Mouse (Mus musculus) thymus, postnatal 4 days (tissue): Measurements from ENCODE around the gene Mid1.
"Not testable (repeated sequence)": the region's sequence is repeated elsewhere in the genome, so short reads cannot be mapped to it uniquely, and the experiment has no call there.

Source experiments
- DNase-seq: peaks from one replicate; pipeline ENCODE4 v3.0.0; 2021

Mid1 gene

DNA sequence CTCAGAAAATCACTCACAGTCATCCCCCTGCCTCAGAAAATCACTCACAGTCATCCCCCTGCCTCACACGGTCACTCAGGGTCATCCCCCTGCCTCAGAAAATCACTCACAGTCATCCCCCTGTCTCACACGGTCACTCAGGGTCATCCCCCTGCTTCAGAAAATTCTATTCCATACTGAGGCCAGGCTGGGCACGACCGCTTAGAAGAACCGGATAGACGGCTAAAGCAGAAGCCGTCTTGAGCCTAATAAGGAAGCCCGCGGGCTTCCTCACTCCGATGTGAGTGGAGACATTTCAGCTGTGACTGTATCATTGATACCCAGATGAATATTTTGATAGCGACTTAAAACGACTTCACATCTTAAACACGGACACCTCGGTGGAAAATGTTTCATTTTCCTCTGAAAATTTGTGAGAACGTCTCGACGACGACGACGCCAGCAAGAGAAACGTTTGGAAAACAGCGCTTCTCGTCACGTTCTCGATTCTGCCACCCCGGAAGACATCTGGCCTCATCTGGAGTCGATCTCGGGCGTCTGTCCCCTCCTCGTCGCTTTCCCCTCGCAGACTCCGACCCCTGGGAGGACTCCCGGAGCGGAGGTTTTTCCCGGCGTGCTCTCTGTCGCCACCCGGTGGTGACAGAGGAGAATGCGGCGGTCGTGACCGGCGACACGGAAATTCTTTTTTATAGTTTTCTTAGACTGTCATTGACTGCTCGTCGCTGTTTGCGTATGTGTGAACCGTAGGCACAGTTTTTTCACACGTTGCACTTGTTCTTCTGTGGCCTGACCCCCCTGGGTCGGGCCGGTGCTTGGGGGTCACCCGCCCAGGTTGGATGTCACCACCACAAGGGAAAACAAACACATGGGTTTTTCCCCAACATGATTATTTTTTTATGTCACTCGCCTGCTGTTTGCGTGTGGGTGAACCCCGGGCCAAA is 305.0 kb downstream of the Mid1 start:
- DNase-seq, result peak; percentile 89

DNA sequence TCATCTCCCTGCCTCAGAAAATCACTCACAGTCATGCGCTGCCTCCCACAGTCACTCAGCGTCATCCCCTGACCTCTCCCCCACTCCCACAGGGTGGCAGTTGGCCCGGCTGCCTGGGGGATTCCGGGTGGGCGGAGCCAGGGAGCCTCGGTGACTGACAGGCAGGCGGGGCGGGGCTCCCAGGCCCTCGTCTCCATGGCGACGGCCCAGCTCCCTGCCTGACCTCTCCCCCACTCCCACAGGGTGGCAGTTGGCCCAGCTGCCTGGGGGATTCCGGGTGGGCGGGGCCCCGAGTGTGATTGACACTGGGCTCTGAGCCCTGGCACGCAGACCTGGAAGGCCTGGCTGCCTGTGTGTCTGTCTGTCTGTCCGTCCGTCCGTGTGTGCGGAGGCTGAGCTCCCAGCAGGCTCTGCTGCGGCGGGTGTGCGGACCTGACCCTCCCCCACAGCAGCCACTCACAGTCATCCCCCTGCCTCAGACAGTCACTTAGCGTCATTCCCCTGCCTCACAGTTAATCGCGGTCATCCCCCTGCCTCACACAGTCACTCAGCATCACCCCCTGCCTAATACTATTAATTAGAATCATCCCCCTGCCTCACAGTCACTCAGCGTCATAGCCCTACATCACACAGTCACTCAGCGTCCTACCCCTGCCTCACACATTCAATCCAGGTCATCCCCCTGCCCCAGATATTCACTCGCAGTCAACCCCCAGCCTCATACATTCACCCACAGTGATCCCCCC is 306.3 kb downstream of the Mid1 start:
- DNase-seq, result peak; percentile 100

DNA sequence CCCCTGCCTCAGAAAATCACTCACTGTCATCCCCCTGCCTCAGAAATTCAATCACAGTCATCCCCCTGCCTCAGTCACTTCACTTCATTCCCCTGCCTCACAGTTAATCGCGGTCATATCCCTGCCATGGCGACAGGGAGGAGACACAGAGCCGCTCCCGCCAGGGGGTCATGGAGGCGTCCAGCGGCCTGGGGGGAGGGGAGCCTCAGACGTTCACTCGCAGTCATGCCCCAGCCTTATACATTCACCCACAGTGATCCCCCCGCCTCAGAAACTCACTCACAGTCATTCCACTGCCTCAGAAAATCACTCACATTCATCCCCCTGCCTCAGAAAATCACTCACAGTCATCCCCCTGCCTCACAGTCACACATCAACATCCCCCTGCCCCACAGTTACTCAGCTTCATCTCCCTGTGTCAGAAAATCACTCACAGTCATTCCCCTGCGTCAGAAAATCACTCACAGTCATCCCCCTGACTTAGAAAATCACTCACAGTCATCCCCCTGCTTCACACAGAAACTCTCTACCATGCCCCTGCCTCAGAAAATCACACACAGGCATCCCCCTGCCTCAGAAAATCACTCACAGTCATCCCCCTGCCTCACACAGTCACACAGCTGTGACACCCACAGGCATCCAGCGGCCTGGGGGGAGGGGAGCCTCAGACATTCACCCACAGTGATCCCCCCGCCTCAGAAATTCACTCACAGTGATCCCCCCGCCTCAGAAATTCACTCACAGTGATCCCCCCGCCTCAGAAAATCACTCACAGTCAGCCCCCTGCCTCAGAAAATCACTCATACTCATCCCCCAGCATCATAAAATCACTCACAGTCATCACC is 307.3 kb downstream of the Mid1 start:
- DNase-seq, result peak; percentile 58

DNA sequence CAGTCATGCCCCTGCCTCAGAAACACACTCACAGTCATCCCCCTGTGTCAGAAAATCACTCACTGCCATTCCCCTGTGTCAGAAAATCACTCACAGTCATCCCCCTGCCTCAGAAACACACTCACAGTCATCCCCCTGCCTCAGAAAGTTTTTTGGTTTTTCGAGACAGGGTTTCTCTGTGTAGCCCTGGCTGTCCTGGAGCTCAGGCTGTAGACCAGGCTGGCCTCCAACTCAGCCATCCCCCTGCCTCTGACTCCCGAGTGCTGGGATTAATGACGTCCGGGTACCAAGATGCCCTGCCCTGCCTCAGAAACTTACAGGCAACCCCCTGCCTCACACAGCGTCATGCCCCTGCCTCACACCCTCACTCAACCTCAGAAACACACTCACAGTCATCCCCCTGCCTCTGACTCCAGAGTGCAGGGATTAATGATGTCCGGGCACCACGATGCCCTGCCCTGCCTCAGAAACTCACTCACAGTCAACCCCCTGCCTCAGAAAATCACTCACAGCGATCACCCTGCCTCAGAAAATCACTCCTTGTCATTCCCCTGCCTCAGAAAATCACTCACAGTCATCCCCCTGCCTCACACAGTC is 308.1 kb downstream of the Mid1 start:
- peak; percentile 50 for DNase-seq

DNA sequence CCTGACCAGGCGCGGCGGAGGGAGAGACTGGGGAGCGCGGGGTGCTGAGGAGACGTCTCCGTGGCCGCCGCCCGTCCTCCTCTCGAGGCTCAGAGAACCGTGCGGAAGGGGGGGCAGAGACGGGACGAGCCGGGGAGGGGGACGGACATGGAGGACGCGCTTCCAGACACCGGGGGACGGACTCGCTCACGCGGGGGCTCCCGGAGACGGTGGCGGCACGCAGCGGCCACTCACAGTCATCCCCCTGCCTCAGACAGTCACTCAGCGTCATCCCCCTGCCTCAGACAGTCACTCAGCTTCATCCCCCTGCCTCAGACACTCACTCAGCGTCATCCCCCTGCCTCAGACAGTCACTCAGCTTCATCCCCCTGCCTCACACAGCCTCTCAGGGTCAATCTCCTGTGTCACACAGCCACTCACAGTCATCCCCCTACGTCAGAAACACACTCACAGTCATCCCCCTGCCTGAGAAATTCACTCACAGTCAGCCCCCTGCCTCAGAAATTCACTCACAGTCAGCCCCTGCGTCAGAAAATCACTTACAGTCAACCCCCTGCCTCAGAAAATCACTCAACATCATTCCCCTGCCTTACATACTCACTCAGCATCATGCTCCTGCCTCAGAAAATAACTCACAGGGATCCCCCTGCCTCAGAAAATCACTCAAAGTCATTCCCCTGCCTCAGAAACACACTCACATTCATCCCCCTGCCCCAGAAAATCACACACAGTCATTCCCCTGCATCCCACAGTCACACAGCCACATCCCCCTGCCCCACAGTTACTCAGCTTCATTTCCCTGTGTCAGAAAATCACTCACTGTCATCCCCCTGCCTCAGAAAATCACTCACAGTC is 309.2 kb downstream of the Mid1 start:
- DNase-seq, result peak; percentile 80

DNA sequence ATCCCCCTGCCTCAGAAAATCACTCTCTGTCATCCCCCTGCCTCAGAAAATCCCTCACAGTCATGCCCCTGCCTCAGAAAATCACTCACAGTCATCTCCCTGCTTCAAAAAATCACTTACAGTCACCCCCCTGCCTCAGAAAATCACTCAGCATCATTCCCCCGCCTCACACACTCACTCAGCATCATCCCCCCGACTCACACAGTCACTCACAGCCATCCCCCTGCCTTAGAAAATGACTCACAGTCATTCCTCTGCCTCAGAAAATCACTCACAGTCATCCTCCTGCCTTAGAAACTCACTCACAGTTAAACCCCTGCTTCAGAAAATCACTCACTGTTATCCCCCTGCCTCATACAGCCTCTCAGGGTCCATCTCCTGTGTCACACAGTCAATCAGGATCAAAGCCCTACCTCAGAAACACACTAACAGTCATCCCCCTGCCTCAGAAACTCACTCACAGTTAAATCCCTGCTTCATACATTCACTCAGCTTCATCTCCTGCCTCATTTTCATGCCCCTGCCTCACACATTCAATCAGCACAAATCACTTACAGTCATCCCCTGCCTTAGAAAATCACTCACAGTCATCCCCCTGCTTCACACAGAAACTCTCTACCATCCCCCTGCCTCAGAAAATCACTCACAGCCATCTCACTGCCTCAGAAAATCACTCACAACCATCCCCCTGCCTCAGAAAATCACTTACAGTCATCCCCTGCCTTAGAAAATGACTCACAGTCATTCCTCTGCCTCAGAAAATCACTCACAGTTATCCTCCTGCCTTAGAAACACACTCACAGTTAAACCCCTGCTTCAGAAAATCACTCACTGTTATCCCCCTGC is 310.1 kb downstream of the Mid1 start:
- peak; percentile 17 for DNase-seq

DNA sequence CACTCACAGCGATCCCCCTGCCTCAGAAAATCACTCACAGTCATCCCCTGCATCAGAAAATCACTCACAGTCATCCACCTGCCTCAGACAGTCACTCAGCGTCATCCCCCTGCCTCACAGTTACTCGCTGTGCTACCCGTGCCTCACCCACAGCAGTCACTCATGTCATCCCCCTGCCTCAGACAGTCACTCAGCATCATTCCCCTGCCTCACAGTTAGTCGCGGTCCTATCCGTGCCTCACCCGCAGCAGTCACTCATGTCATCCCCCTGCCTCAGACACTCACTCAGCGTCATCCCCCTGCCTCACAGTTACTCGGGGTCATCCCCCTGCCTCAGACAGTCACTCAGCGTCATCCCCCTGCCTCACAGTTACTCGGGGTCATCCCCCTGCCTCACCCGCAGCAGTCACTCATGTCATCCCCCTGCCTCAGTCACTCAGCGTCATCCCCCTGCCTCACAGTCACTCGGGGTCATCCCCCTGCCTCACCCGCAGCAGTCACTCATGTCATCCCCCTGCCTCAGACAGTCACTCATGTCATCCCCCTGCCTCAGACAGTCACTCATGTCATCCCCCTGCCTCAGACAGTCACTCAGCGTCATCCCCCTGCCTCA is 311.0 kb downstream of the Mid1 start:
- DNase-seq, result peak; percentile 29

DNA sequence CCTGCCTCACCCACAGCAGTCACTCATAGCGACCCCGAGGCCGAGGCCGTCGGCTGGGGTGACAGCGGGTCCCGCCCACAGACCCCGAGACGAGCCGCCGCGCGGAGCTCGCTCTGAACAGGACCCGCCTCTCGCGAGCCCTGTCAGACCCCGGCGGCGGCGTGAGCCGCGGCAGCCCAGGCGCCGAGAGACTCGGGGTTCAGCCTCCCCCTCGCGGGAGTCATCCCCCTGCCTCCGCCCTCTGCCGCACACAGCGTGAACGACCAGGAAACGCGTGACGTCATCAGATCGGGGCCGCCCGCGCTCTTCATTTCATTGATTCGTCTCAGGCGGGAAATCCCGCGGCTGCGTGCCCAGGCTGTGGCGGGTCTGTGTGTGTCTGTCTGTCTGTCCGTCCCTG is 311.9 kb downstream of the Mid1 start:
- DNase-seq, result peak; percentile 95

DNA sequence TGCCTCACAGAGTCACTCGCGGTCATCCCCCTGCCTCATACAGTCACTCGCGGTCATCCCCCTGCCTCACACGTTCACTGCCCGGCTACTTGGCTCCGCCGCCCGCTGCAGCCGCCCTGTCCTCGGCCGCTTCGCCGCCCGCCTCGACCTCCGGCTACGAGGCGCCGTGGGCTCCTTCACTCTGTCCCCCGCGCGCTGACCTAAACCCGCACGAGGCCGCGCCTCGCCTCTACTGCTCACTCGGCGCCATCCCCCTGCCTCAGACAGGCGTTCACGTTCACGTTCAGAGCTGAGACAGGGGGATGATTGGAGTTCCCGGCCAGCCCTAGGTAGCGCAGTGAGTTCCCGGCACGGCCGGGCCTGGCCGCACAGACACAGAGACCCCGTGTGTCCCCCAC is 312.5 kb downstream of the Mid1 start:
- peak; percentile 89 for DNase-seq

DNA sequence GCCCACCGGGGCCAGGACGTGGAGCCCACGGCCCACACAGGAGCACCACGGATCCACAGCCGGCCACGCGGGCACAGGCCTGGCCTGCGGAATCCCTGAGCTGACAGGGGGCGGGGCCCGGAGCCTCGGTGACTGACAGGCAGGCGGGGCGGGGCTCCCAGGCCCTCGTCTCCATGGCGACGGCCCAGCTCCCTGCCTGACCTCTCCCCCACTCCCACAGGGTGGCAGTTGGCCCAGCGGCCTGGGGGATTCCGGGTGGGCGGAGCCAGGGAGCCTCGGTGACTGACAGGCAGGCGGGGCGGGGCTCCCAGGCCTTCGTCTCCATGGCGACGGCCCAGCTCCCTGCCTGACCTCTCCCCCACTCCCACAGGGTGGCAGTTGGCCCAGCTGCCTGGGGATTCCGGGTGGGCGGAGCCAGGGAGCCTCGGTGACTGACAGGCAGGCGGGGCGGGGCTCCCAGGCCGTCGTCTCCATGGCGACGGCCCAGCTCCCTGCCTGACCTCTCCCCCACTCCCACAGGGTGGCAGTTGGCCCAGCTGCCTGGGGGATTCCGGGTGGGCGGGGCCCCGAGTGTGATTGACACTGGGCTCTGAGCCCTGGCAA is 313.0 kb downstream of the Mid1 start:
- DNase-seq, result peak; percentile 100

DNA sequence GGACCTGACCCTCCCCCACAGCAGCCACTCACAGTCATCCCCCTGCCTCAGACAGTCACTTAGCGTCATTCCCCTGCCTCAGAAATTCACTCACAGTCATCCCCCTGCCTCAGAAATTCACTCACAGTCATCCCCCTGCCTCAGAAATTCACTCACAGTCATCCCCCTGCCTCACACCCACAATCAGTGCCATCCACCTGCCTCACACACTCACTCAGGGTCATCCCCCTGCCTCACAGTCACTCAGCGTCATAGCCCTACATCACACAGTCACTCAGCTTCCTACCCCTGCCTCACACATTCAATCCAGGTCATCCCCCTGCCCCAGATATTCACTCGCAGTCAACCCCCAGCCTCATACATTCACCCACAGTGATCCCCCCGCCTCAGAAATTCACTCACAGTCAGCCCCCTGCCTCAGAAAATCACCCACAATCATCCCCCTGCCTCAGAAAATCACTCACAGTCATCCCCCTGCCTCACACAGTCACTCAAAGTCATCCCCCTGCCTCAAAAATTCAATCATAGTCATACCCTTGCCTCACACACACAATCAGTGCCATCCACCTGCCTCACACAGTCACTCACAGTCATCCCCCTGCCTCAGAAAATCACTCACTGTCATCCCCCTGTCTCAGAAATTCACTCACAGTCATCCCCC is 313.7 kb downstream of the Mid1 start:
- DNase-seq, result peak; percentile 14

DNA sequence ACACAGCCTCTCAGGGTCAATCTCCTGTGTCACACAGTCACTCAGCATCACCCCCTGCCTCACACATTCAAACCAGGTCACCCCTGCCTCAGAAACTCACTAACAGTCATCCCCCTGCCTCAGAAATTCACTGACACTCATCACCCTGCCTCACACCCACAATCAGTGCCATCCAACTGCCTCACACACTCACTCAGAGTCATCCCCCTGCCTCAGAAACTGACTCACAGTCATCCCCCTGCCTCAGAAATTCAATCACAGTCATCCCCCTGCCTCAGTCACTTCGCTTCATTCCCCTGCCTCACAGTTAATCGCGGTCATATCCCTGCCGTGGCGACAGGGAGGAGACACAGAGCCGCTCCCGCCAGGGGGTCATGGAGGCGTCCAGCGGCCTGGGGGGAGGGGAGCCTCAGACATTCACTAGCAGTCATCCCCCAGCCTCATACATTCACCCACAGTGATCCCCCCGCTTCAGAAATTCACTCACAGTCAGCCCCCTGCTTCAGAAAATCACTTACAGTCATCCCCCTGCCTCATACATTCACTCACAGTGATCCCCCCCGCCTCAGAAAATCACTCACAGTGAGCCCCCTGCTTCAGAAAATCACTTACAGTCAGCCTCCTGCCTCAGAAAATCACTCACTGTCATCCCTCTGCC is 314.4 kb downstream of the Mid1 start:
- DNase-seq, result peak; percentile 68

DNA sequence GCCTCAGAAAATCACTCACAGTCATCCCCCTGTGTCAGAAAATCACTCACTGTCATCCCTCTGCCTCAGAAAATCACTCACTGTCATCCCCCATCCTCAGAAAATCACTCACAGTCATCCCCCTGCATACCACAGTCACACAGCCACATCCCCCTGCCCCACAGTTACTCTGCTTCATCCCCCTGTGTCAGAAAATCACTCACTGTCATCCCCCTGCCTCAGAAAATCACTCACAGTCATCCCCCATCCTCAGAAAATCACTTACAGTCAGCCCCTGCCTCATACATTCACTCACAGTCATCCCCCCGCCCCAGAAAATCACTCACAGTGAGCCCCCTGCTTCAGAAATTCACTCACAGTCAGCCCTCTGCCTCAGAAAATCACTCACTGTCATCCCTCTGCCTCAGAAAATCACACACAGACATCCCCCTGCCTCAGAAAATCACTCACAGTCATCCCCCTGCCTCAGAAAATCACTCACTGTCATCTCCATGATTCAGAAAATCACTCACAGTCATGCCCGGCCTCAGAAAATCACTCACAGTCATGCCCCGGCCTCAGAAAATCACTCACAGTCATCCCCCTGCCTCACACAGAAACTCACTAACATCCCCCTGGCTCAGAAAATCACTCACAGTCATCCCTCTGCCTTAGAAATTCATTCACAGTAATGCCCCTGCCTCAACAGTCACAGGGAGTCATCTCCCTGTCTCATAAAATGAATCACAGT is 315.1 kb downstream of the Mid1 start:
- DNase-seq, result not testable (repeated sequence)

DNA sequence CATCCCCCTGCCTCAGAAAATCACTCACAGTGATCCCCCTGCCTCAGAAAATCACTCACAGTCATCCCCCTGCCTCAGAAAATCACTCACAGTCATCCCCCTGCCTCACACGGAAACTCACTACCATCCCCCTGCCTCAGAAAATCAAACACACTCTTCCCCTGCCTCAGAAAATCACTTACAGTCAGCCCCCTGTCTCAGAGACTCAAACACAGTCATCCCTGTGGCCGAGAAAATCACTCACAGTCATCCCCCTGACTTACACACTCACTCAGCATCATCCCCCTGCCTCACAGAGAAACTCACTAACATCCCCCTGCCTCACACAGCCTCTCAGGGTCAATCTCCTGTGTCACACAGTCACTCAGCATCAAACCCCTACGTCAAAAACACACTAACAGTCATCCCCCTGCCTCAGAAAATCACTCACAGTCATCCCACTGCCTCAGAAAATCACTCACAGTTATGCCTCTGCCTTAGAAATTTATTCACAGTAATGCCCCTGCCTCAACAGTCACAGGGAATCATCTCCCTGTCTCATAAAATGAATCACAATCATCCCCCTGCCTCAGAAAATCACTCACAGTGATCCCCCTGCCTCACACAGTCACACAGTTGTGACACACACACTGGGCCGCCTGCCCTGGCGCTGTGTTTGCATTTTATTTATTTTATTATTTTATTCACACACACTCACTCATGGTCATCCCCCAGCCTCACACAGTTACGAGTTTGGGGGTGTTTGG is 315.8 kb downstream of the Mid1 start:
- DNase-seq, result peak; percentile 13

DNA sequence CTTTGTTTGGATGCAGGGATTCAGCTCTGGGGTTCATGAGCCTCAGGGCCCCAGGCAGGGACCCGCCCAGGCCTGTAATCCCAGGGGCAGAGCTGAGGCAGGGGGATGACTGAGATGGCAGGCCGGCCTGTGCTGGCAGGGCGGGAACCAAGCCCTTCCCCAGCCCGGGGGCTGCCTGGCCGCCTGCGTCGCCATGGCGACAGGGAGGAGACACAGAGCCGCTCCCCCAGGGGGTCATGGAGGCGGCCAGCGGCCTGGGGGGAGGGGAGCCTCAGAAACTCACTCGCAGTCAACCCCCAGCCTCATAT is 316.3 kb downstream of the Mid1 start:
- not testable (repeated sequence) for DNase-seq

DNA sequence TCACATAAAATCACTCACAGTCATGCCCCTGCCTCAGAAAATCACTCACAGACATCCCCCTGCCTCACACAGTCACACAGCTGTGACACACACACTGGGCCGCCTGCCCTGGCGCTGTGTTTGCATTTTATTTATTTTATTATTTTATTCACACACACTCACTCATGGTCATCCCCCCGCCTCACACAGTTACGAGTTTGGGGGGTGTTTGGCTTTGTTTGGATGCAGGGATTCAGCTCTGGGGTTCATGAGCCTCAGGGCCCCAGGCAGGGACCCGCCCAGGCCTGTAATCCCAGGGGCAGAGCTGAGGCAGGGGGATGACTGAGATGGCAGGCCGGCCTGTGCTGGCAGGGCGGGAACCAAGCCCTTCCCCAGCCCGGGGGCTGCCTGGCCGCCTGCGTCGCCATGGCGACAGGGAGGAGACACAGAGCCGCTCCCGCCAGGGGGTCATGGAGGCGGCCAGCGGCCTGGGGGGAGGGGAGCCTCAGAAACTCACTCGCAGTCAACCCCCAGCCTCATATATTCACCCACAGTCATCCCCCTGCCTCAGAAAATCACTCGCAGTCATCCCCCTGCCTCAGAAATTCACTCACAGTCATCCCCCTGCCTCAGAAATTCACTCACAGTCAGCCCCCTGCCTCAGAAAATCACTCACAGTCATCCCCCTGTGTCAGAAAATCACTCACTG is 317.7 kb downstream of the Mid1 start:
- DNase-seq, result peak; percentile 68

DNA sequence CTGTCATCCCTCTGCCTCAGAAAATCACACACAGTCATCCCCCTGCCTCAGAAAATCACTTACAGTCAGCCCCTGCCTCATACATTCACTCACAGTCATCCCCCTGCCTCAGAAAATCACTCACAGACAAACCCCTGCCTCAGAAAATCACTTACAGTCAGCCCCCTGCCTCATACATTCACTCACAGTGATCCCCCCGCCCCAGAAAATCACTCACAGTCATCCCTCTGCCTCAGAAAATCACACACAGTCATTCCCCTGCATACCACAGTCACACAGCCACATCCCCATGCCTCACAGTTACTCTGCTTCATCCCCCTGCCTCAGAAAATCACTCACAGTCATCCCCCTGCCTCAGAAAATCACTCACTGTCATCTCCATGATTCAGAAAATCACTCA is 318.5 kb downstream of the Mid1 start:
- DNase-seq, result not testable (repeated sequence)
